Comparison of ENCODE assay signal across 7 mouse cellular contexts in genomic region chr1:86154133-86154823, GRCm38 (mm10). TPM values are rescaled to one million over a fixed set of nuclear protein-coding genes. Genes with fewer than 3 reads are reported as not detected.
DNase-seq lines count a peak whose midpoint lies in the region; ATAC-seq and TF ChIP-seq lines count a peak whose summit lies in the region.

Armc9 (plus strand) TSS chr1:86154780.

- peak; percentile 97 for DNase-seq in adrenal gland, postnatal 25 days
- peak; percentile 96 to 98 for DNase-seq in heart, adult 18-20 months
- DNase-seq in kidney, adult 2 months, result peak; percentile 98
- DNase-seq in spleen, adult 2 months (ENCODE audit: low read depth in 1 of 2, low spot score in 2 of 2), result peak; percentile 93 to 97

- peak; percentile 96 for TF ChIP-seq POLR2A in kidney, adult 2 months (IDR thresholded peaks at IDR 0.05; ENCODE audit: low read depth, low read length)
- TF ChIP-seq POLR2A in spleen, adult 2 months (IDR thresholded peaks at IDR 0.05; ENCODE audit: low read depth, low read length), result peak; percentile 95

- H3K9me3 ChIP-seq in embryonic facial prominence, embryonic 12.5 days, result no peaks in the 10 kb centered on the region
- no peaks in the 10 kb centered on the region for H3K9me3 ChIP-seq in limb, embryonic 12.5 days
- no peaks in the 10 kb centered on the region for H3K9me3 ChIP-seq in midbrain, embryonic 15.5 days

- peak within 1 kb of the TSS; percentile 79 for H3K4me3 ChIP-seq in embryonic facial prominence, embryonic 12.5 days
- peak within 1 kb of the TSS; percentile 46 for H3K4me3 ChIP-seq in kidney, adult 2 months (ENCODE audit: insufficient read depth, low read depth, low read length)
- H3K4me3 ChIP-seq in limb, embryonic 12.5 days (replicated peaks), result peak within 1 kb of the TSS; percentile 77
- H3K4me3 ChIP-seq in midbrain, embryonic 15.5 days, result peak within 1 kb of the TSS; percentile 84
- peak within 1 kb of the TSS; percentile 63 for H3K4me3 ChIP-seq in spleen, adult 2 months (ENCODE audit: extremely low read depth, insufficient read depth, insufficient read length)

- TF ChIP-seq CTCF in kidney, adult 2 months (conservative IDR thresholded peaks at IDR 0.05; ENCODE audit: insufficient read depth, insufficient read length, low read depth, low read length), result 0 out of 2 replicates have a peak, but pooled peaks have one; percentile 0
- no peak for TF ChIP-seq CTCF in spleen, adult 2 months (IDR thresholded peaks at IDR 0.05; ENCODE audit: extremely low read depth, insufficient read depth, insufficient read length, insufficient replicate concordance)

- ATAC-seq in embryonic facial prominence, embryonic 12.5 days (ENCODE audit: insufficient number of reproducible peaks, insufficient read depth, low FRiP score, low TSS enrichment), result peak; percentile 99
- peak; percentile 99 for ATAC-seq in limb, embryonic 12.5 days (ENCODE audit: insufficient number of reproducible peaks, insufficient read depth, low FRiP score, low TSS enrichment, low read depth)
- ATAC-seq in midbrain, embryonic 15.5 days (replicated peaks), result peak; percentile 100

- peaks cover 8% of the 10 kb centered on the region; the same call in 1 of the 2 replicates for H3K4me1 ChIP-seq in embryonic facial prominence, embryonic 12.5 days
- peaks cover 4% of the 10 kb centered on the region; the same call in 1 of the 2 replicates for H3K4me1 ChIP-seq in kidney, adult 2 months (ENCODE audit: control insufficient read depth, insufficient read depth, low read length)
- H3K4me1 ChIP-seq in limb, embryonic 12.5 days (replicated peaks), result peaks cover 9% of the 10 kb centered on the region
- peaks cover 22% of the 10 kb centered on the region for H3K4me1 ChIP-seq in midbrain, embryonic 15.5 days
- peaks cover 2% of the 10 kb centered on the region; the same call in 1 of the 2 replicates for H3K4me1 ChIP-seq in spleen, adult 2 months (ENCODE audit: control insufficient read depth, insufficient read depth, insufficient read length)

- H3K27ac ChIP-seq in embryonic facial prominence, embryonic 12.5 days, result peak within 1 kb of the TSS; percentile 66
- H3K27ac ChIP-seq in kidney, adult 2 months (ENCODE audit: insufficient read depth, low read depth, low read length), result peak within 1 kb of the TSS; percentile 36; the same call in 1 of the 2 replicates
- peak within 1 kb of the TSS; percentile 86 for H3K27ac ChIP-seq in limb, embryonic 12.5 days
- peak within 1 kb of the TSS; percentile 80 for H3K27ac ChIP-seq in midbrain, embryonic 15.5 days
- H3K27ac ChIP-seq in spleen, adult 2 months (ENCODE audit: insufficient read depth, low read length), result peak within 1 kb of the TSS; percentile 43

- no peaks in the 10 kb centered on the region for H3K36me3 ChIP-seq in embryonic facial prominence, embryonic 12.5 days
- no peaks in the 10 kb centered on the region for H3K36me3 ChIP-seq in kidney, adult 2 months (ENCODE audit: control insufficient read depth, insufficient read depth, low read length)
- H3K36me3 ChIP-seq in limb, embryonic 12.5 days, result 0 out of 2 replicates have a peak, but pooled peaks cover 5% of the 10 kb centered on the region
- no peaks in the 10 kb centered on the region; the same call in 1 of the 2 replicates for H3K36me3 ChIP-seq in midbrain, embryonic 15.5 days (replicated peaks)
- H3K36me3 ChIP-seq in spleen, adult 2 months (ENCODE audit: control insufficient read depth, insufficient read depth, low read length), result no peaks in the 10 kb centered on the region

- peak within 1 kb of the TSS; percentile 81 for H3K4me2 ChIP-seq in embryonic facial prominence, embryonic 12.5 days (replicated peaks)
- H3K4me2 ChIP-seq in limb, embryonic 12.5 days, result peak within 1 kb of the TSS; percentile 76
- H3K4me2 ChIP-seq in midbrain, embryonic 15.5 days, result peak within 1 kb of the TSS; percentile 61

- H3K27me3 ChIP-seq in embryonic facial prominence, embryonic 12.5 days, result no peaks in the 10 kb centered on the region
- no peaks in the 10 kb centered on the region for H3K27me3 ChIP-seq in kidney, adult 2 months (replicated peaks; ENCODE audit: control insufficient read depth, insufficient read depth, low read length)
- no peaks in the 10 kb centered on the region for H3K27me3 ChIP-seq in limb, embryonic 12.5 days
- H3K27me3 ChIP-seq in midbrain, embryonic 15.5 days (replicated peaks), result no peaks in the 10 kb centered on the region
- no peaks in the 10 kb centered on the region for H3K27me3 ChIP-seq in spleen, adult 2 months (ENCODE audit: control insufficient read depth, insufficient read depth, low read length)

- 4% methylated on average over 40 of the region's 40 CpGs for WGBS in embryonic facial prominence, embryonic 12.5 days
- WGBS in kidney, adult 2 months, result 3% methylated on average over 40 of the region's 40 CpGs
- WGBS in limb, embryonic 12.5 days, result 5% methylated on average over 40 of the region's 40 CpGs
- WGBS in midbrain, embryonic 15.5 days, result 5% methylated on average over 40 of the region's 40 CpGs
- WGBS in spleen, adult 2 months, result 3% methylated on average over 40 of the region's 40 CpGs

- H3K9ac ChIP-seq in embryonic facial prominence, embryonic 12.5 days, result peak within 1 kb of the TSS; percentile 85
- H3K9ac ChIP-seq in limb, embryonic 12.5 days (replicated peaks), result peak within 1 kb of the TSS; percentile 75
- H3K9ac ChIP-seq in midbrain, embryonic 15.5 days, result peak within 1 kb of the TSS; percentile 72

RNA-seq across cellular contexts. Expression of gene Armc9, which starts in this region (rescaled TPM):
- total RNA-seq in adrenal gland, postnatal 25 days (2021), result 12.4 and 13.0 TPM in 2 replicates
- polyA plus RNA-seq in embryonic facial prominence, embryonic 12.5 days (2016; fragmentation: Nextera tagmentation; extraction: Ambion mirVana), result 35.4 and 36.2 TPM in 2 replicates
- 1 to 10 TPM; 3.1 to 3.5 TPM for total RNA-seq in heart, adult 18-20 months (2021)
- polyA plus RNA-seq in kidney, adult 2 months (2012; rRNA removed), result 7.1 and 7.4 TPM in 2 replicates
- 32.5 and 33.2 TPM in 2 replicates for polyA plus RNA-seq in limb, embryonic 12.5 days (2016; fragmentation: Nextera tagmentation; extraction: Ambion mirVana)
- polyA plus RNA-seq in midbrain, embryonic 15.5 days (2015; fragmentation: Nextera tagmentation; extraction: Ambion mirVana), result 35.7 and 39.7 TPM in 2 replicates
- 2.7 and 2.9 TPM in 2 replicates for polyA plus RNA-seq in spleen, adult 2 months (2012; rRNA removed)

Comparison
In these comparisons a context has a peak if more than half of its experiments do, and no peak if none do; other contexts are left out.
1. Peak in every context shown above with its lines: DNase-seq, ATAC-seq, H3K4me3 ChIP-seq and H3K27ac ChIP-seq.
2. H3K27ac ChIP-seq: peak in every context shown above with its lines; median percentile 86 in limb, embryonic 12.5 days; 80 in midbrain, embryonic 15.5 days; 66 in embryonic facial prominence, embryonic 12.5 days; 43 in spleen, adult 2 months; 36 in kidney, adult 2 months.